Mouse (Mus musculus) megakaryocyte, embryonic 14.5 days (primary cell): Measurements from ENCODE around the gene Myo1d. TPM values are rescaled to one million over a fixed set of nuclear protein-coding genes. Genes with fewer than 3 reads are reported as not detected.

Experiments
- H3K27me3 ChIP-seq: replicated peaks from 2 replicates; pipeline ENCODE3; 2012; ENCODE audit warnings: inconsistent platforms
- H3K36me3 ChIP-seq: replicated peaks from 2 replicates; pipeline ENCODE3; 2012; ENCODE audit warnings: low read length, inconsistent platforms, mixed read lengths
- H3K4me1 ChIP-seq: 2 replicates; pipeline ENCODE4 v1.6.1; 2012; ENCODE audit warnings: inconsistent platforms
- H3K4me3 ChIP-seq: replicated peaks from 2 replicates; pipeline ENCODE3; 2012; ENCODE audit warnings: moderate library complexity, mild to moderate bottlenecking, inconsistent platforms
- H3K9me3 ChIP-seq: 2 replicates; pipeline ENCODE4 v1.6.1; 2012; ENCODE audit warnings: inconsistent platforms
- FLI1 ChIP-seq: IDR thresholded peaks from 2 replicates; pipeline ENCODE4 v1.6.1; 2012; ENCODE audit warnings: low read length, inconsistent platforms, mixed read lengths
- GATA1 ChIP-seq: IDR thresholded peaks from 3 replicates; pipeline ENCODE4 v1.6.1; 2012; ENCODE audit warnings: mixed read lengths, low read length, inconsistent platforms, borderline replicate concordance
- polyA plus RNA-seq: library from polyadenylated mRNA; stranded (reverse); fragments of >175 nt; gene quantifications from 2 replicates; pipeline ENCODE4 v1.2.3, GENCODE M21; 2012; ENCODE audit warnings: low replicate concordance; ENCODE audit not compliant: insufficient read depth

The Myo1d gene
- polyA plus RNA-seq, 1 experiment, result 1.1 TPM

DNA sequence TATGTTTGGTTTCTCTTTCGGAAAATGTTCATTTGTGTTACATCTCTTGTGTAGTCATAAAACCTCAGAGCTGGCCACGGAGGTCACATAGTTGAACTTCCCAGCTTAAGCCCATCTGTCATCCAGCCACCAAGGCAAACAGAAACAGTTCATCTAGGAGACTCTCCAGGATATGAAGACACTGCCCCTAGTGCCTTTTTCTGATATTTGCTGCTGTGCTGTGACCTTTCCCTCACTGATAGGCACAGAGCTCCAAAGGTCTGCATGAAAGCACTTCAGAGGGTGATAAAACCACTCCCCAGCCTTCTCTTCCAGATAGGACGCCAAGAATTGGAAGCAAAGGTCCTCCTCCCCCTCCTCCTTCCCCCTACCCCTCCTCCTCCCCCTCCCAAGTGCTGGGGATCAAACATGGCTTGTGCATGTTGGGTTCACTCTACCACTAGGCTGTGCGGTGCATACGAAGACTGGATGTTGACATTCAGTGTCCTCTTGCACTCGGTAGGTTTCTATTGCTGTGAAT lies 28.8 kb upstream of the Myo1d start:
- TF ChIP-seq GATA1 (no peak), FLI1 (no peak)
- Histone ChIP-seq H3K27me3 (peaks cover 65% of the 10 kb centered on the region), H3K4me3 (no peak overlapping the region), H3K9me3 (peaks cover 9% of the 10 kb centered on the region), H3K4me1 (peaks cover 7% of the 10 kb centered on the region; the same call in 1 of the 2 replicates), H3K36me3 (no peaks in the 10 kb centered on the region)

- no peak for TF ChIP-seq FLI1
- no peak for TF ChIP-seq GATA1
- Histone ChIP-seq H3K36me3 (no peaks in the 10 kb centered on the region), H3K9me3 (peaks cover 6% of the 10 kb centered on the region), H3K4me3 (no peak overlapping the region), H3K4me1 (peaks cover 6% of the 10 kb centered on the region; the same call in 1 of the 2 replicates), H3K27me3 (peaks cover 24% of the 10 kb centered on the region)
Observed at GRCm38 (mm10) chr11:80802706-80803105, 22.9 kb upstream of the Myo1d start.

GRCm38 (mm10) chr11:80799979-80800378 lies 20.2 kb upstream of the Myo1d start:
- Histone ChIP-seq H3K27me3 (peaks cover 16% of the 10 kb centered on the region), H3K4me3 (no peak overlapping the region), H3K36me3 (no peaks in the 10 kb centered on the region), H3K4me1 (peaks cover 3% of the 10 kb centered on the region; the same call in 1 of the 2 replicates), H3K9me3 (peaks cover 3% of the 10 kb centered on the region)
- TF ChIP-seq FLI1 (no peak), GATA1 (no peak)

DNA sequence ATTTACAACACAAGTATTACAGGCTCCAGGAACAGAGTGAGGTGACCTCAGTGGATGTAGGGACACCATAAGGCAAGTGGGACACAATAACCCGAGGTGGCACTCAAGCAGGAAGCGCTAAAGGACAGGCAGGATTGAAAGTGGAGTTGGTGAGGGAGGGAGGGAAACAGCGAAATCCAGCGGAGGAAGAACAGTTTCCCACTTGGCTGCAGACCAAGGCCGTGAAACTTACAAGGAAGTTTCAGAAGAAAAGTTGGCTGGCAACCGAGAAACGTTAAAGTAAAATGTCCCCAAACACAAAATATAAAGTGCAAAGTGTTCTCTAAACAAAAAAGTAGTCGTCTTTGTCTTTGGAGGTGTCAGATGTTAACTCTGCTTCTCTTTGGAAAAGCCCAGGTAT lies 15.6 kb upstream of the Myo1d start:
- TF ChIP-seq GATA1, result no peak
- TF ChIP-seq FLI1, result no peak
- H3K4me3 ChIP-seq, result no peak overlapping the region

GRCm38 (mm10) chr11:80794290-80794689 lies 14.5 kb upstream of the Myo1d start:
- H3K36me3 ChIP-seq, result no peaks in the 10 kb centered on the region
- no peak overlapping the region for H3K4me3 ChIP-seq
- H3K4me1 ChIP-seq, result peaks cover 3% of the 10 kb centered on the region; the same call in 1 of the 2 replicates
- H3K27me3 ChIP-seq, result peaks cover 16% of the 10 kb centered on the region
- no peaks in the 10 kb centered on the region for H3K9me3 ChIP-seq
- TF ChIP-seq GATA1 (no peak), FLI1 (no peak)

More for the DNA sequence above, 15.6 kb upstream of the Myo1d start:
- Histone ChIP-seq H3K36me3 (no peaks in the 10 kb centered on the region), H3K4me1 (peaks cover 3% of the 10 kb centered on the region; the same call in 1 of the 2 replicates), H3K27me3 (peaks cover 21% of the 10 kb centered on the region), H3K9me3 (no peaks in the 10 kb centered on the region)

GRCm38 (mm10) chr11:80793386-80793785 lies 13.6 kb upstream of the Myo1d start:
- Histone ChIP-seq H3K4me1 (peaks cover 3% of the 10 kb centered on the region; the same call in 1 of the 2 replicates), H3K36me3 (no peaks in the 10 kb centered on the region), H3K27me3 (peaks cover 20% of the 10 kb centered on the region), H3K4me3 (no peak overlapping the region), H3K9me3 (no peaks in the 10 kb centered on the region)
- TF ChIP-seq FLI1, result no peak
- no peak for TF ChIP-seq GATA1

DNA sequence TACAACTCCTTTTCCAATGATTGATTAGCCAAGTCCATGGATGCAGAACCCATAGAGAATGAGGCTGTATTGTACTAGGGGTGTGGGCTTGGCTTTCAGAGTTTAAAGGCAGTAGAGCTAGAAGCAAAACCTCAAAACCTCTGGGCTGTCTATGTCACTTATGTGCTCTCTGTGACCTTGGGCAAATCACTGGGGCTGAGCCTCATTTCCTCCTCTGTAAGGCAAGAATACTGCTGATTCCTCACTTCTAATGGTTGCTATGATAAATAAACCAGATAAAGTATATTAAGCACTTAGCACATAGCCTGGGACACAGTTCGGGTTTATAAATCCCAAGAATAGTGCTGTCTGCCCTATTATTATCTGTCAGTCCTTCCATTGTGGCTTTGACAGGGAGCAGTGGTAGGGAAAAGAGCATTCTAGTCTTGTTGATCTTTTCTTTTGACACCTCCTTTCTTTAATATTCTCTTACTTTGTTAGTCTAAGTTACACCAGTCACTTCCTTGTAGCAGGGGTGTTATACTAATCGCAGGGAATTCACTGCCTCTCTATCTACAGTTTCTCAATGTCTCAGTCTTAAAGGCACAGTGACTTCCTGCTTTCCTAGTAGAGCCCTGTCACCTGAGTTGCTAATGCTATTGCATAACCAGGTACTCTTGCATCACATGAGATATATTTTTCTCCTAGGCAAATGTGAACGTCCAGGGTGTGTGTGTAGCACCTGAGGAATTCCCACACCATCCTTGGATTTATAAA lies 12.0 kb upstream of the Myo1d start:
- TF ChIP-seq FLI1, result no peak
- no peak for TF ChIP-seq GATA1
- Histone ChIP-seq H3K4me3 (no peak overlapping the region), H3K9me3 (no peaks in the 10 kb centered on the region), H3K36me3 (no peaks in the 10 kb centered on the region), H3K27me3 (peaks cover 22% of the 10 kb centered on the region), H3K4me1 (no peaks in the 10 kb centered on the region)

DNA sequence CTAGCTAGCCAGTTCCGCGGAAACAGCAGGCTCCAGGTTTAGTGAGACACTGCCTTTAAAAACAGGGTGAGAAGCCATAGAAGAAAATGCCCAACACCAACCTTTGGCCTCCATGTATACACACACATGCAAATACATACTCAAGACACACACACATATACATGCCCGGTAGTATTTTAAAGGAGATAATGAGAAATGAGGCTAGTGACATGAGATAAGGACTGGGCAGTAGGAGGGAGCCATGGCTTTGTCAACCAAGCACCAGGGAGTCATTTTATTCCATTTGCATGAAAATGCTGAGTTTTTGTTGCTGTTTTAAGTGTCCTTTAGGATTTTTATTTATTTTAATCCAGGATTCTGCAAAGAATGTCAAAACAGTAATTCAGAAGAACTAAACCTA lies 10.6 kb upstream of the Myo1d start:
- peaks cover 8% of the 10 kb centered on the region; the same call in 1 of the 2 replicates for H3K4me1 ChIP-seq
- TF ChIP-seq FLI1 (no peak), GATA1 (no peak)
- no peaks in the 10 kb centered on the region for H3K36me3 ChIP-seq
- H3K9me3 ChIP-seq, result peaks cover 2% of the 10 kb centered on the region; the same call in 1 of the 2 replicates
- no peak overlapping the region for H3K4me3 ChIP-seq
- peaks cover 24% of the 10 kb centered on the region for H3K27me3 ChIP-seq

DNA sequence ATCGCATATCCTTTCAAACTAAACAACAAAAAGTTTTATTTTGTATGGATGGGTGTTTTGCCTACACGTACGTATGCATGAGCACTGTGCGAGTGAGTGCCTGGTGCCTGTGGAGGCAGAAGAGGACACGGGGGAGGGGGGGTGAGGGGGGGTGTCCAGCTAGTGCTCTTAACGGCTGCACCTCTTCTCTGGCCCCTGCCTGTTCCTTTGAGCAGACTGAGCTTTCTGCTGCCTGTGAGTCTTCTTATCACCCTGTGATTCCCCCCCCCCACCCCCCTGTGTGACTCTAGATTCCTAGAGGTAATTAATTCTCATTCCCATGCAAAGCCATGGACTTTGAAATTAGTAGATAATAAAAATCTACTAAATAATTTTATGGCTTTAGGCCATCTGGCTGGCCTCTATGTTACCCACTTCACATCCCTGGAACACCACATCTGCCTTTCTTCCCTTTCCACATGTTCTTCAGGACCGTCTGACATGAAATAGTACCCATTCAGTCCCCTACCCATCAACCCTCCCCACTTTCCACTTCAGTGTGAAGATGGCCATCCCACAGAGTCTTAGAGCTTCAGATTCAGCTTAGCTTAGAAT lies 9.9 kb upstream of the Myo1d start:
- no peak for TF ChIP-seq FLI1
- no peak for TF ChIP-seq GATA1
- peaks cover 22% of the 10 kb centered on the region for H3K27me3 ChIP-seq
- no peaks in the 10 kb centered on the region for H3K36me3 ChIP-seq
- no peak overlapping the region for H3K4me3 ChIP-seq
- H3K4me1 ChIP-seq, result peaks cover 11% of the 10 kb centered on the region; the same call in 1 of the 2 replicates
- peaks cover 6% of the 10 kb centered on the region; the same call in 1 of the 2 replicates for H3K9me3 ChIP-seq

GRCm38 (mm10) chr11:80785672-80786071 lies 5.8 kb upstream of the Myo1d start:
- Histone ChIP-seq H3K4me3 (no peak overlapping the region), H3K27me3 (peaks cover 15% of the 10 kb centered on the region), H3K9me3 (peaks cover 6% of the 10 kb centered on the region; the same call in 1 of the 2 replicates), H3K36me3 (no peaks in the 10 kb centered on the region), H3K4me1 (peaks cover 16% of the 10 kb centered on the region)
- TF ChIP-seq GATA1 (no peak), FLI1 (no peak)
